Mouse (Mus musculus): Measurements from ENCODE around the gene Nars2. TPM values are rescaled to one million over a fixed set of nuclear protein-coding genes. Genes with fewer than 3 reads are reported as not detected.

Nars2 gene
- polyA plus RNA-seq, 1 experiment from 2014 or later: 19.2 TPM

DNA sequence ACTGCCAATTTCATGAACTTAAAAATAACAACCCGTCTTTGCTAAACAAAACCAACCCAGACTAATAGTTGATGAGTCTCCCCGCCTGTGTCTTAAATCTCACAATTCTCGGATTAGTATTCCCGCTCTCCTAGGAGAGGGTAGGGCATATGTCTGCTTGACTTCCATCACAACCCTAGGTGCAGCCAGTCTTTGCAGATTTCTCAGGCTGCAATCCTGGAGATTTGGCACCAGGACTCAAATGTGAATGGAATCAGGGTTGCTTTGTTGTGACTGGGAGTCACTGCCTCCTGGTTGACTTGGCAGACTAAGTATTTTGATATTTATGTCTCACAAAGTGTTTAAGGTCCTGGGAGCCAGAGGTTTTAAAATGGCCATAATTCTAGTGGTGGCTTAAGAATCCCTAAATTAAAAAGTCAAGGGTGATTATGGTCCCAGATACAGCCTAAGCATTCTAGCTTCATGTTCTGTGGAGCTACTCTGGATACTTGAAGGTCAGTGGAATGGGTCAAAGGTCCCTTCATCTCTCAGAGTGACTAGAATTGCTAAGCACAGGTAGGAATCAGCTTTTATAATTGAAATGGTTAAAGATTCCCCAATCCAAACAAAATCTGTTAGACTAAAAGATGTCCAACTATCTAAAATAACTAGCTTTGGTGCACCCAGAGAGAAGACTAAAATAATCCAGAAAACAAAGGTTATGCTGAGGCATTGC, 128.5 kb downstream of the Nars2 start:
- Histone ChIP-seq H3K4me1 (peaks cover 18% of the 10 kb centered on the region; the same call in 1 of the 2 replicates), H3K27ac (no peak overlapping the region; the same call in 1 of the 2 replicates), H3K9me3 (no peaks in the 10 kb centered on the region), H3K36me3 (no peaks in the 10 kb centered on the region), H3K4me3 (no peak overlapping the region), H3K4me2 (no peak overlapping the region), H3K9ac (no peak overlapping the region), H3K27me3 (no peaks in the 10 kb centered on the region)
- ATAC-seq (ENCODE audit: insufficient number of reproducible peaks, low FRiP score, low TSS enrichment, low read depth): no peak
- WGBS: 58% methylated on average over 4 of the region's 4 CpGs

GRCm38 (mm10) chr7:97080621-97081241, 129.4 kb downstream of the Nars2 start:
- peak overlapping the region; percentile 89 for H3K27ac ChIP-seq
- ATAC-seq (ENCODE audit: insufficient number of reproducible peaks, low FRiP score, low TSS enrichment, low read depth): peak; percentile 11; the same call in 1 of the 2 replicates
- 15% methylated on average over 4 of the region's 4 CpGs for WGBS

GRCm38 (mm10) chr7:97081242-97081958, 130.1 kb downstream of the Nars2 start, which contains the start of gene Gab2:
Gab2 (plus strand) TSS chr7:97081586.
- Histone ChIP-seq H3K9ac (peak within 1 kb of the TSS; percentile 73), H3K36me3 (no peaks in the 10 kb centered on the region), H3K27me3 (no peaks in the 10 kb centered on the region), H3K4me1 (peaks cover 18% of the 10 kb centered on the region; the same call in 1 of the 2 replicates), H3K4me3 (peak within 1 kb of the TSS; percentile 86), H3K27ac (peak within 1 kb of the TSS; percentile 89), H3K9me3 (no peaks in the 10 kb centered on the region), H3K4me2 (peak within 1 kb of the TSS; percentile 93)
- under 1% methylated on average over 47 of the region's 83 CpGs for WGBS
- ATAC-seq (ENCODE audit: insufficient number of reproducible peaks, low FRiP score, low TSS enrichment, low read depth): peak; percentile 82

More at GRCm38 (mm10) chr7:97080621-97081241, 129.4 kb downstream of the Nars2 start:
- Histone ChIP-seq H3K4me2 (peak overlapping the region; percentile 93), H3K4me3 (peak overlapping the region; percentile 86), H3K36me3 (no peaks in the 10 kb centered on the region), H3K4me1 (peaks cover 18% of the 10 kb centered on the region; the same call in 1 of the 2 replicates), H3K9me3 (no peaks in the 10 kb centered on the region), H3K27me3 (no peaks in the 10 kb centered on the region), H3K9ac (no peak overlapping the region; the same call in 1 of the 2 replicates)

DNA sequence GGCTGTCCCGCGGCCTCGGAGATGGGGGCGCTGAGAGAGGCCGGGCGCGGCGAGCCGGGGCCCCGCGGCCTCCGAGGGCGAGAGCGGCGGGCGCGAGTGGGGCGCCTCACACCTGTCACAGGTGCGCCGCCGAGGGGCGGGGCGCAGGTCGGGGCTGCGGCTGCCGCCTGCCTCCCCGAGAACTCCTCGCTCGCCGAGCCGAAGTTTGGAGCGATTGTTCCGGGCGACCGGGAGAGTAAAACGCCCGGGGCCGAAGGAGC, 130.6 kb downstream of the Nars2 start:
- Histone ChIP-seq H3K4me2 (peak overlapping the region; percentile 93), H3K4me1 (peaks cover 18% of the 10 kb centered on the region; the same call in 1 of the 2 replicates), H3K9me3 (no peaks in the 10 kb centered on the region), H3K27ac (peak overlapping the region; percentile 89), H3K9ac (peak overlapping the region; percentile 73), H3K4me3 (peak overlapping the region; percentile 86), H3K27me3 (no peaks in the 10 kb centered on the region), H3K36me3 (no peaks in the 10 kb centered on the region)
- ATAC-seq (ENCODE audit: insufficient number of reproducible peaks, low FRiP score, low TSS enrichment, low read depth): no peak
- WGBS: under 1% methylated on average over 33 of the region's 38 CpGs

GRCm38 (mm10) chr7:97082219-97083101, 131.2 kb downstream of the Nars2 start:
- WGBS: under 1% methylated on average over 38 of the region's 40 CpGs
- Histone ChIP-seq H3K9ac (peak overlapping the region; percentile 73), H3K4me1 (peaks cover 18% of the 10 kb centered on the region; the same call in 1 of the 2 replicates), H3K36me3 (no peaks in the 10 kb centered on the region), H3K27me3 (no peaks in the 10 kb centered on the region), H3K4me3 (peak overlapping the region; percentile 86), H3K27ac (peak overlapping the region; percentile 89), H3K4me2 (peak overlapping the region; percentile 93), H3K9me3 (no peaks in the 10 kb centered on the region)
- 0 out of 2 replicates have a peak, but pooled peaks have one; percentile 25 for ATAC-seq (ENCODE audit: insufficient number of reproducible peaks, low FRiP score, low TSS enrichment, low read depth)

GRCm38 (mm10) chr7:97083579-97083978, 132.3 kb downstream of the Nars2 start:
- peaks cover 18% of the 10 kb centered on the region; the same call in 1 of the 2 replicates for H3K4me1 ChIP-seq
- 82% methylated on average over 9 of the region's 9 CpGs for WGBS
- no peak overlapping the region for H3K9ac ChIP-seq
- no peak overlapping the region for H3K4me3 ChIP-seq
- no peak overlapping the region for H3K4me2 ChIP-seq
- H3K27ac ChIP-seq: no peak overlapping the region
- H3K9me3 ChIP-seq: no peaks in the 10 kb centered on the region
- H3K27me3 ChIP-seq: no peaks in the 10 kb centered on the region
- no peak for ATAC-seq (ENCODE audit: insufficient number of reproducible peaks, low FRiP score, low TSS enrichment, low read depth)
- H3K36me3 ChIP-seq: no peaks in the 10 kb centered on the region

DNA sequence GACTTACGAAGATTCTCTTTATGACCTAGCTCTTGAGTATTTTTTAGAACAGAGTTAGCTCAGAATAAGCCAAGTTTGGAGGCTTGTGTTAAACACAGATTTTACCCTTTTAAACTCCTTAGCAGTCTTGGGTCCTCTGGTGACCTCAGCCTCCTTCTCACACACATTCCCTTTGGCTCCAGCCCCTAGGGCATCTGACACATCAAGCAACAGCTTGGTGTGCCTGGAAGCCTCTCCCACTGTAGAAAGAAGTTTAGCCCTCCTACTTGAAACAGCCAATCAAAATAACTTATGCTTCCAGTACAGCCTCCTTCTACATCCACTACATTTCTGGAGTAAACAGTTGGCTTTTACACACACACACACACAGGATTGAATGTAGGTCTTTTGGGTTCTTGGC, 132.9 kb downstream of the Nars2 start:
- no peak overlapping the region for H3K4me2 ChIP-seq
- H3K36me3 ChIP-seq: no peaks in the 10 kb centered on the region
- ATAC-seq (ENCODE audit: insufficient number of reproducible peaks, low FRiP score, low TSS enrichment, low read depth): no peak
- H3K4me1 ChIP-seq: peaks cover 17% of the 10 kb centered on the region; the same call in 1 of the 2 replicates
- no peak overlapping the region for H3K9ac ChIP-seq
- no peak overlapping the region for H3K27ac ChIP-seq
- H3K4me3 ChIP-seq: no peak overlapping the region
- H3K9me3 ChIP-seq: no peaks in the 10 kb centered on the region
- no peaks in the 10 kb centered on the region for H3K27me3 ChIP-seq
- 86% methylated on average over 1 of the region's 1 CpGs for WGBS

GRCm38 (mm10) chr7:97085291-97085690, 134.0 kb downstream of the Nars2 start:
- Histone ChIP-seq H3K9me3 (no peaks in the 10 kb centered on the region), H3K27ac (no peak overlapping the region), H3K27me3 (no peaks in the 10 kb centered on the region), H3K36me3 (no peaks in the 10 kb centered on the region), H3K4me1 (peaks cover 15% of the 10 kb centered on the region; the same call in 1 of the 2 replicates), H3K4me3 (no peak overlapping the region), H3K4me2 (no peak overlapping the region), H3K9ac (no peak overlapping the region)
- ATAC-seq (ENCODE audit: insufficient number of reproducible peaks, low FRiP score, low TSS enrichment, low read depth): no peak
- 7% methylated on average over 4 of the region's 4 CpGs for WGBS

GRCm38 (mm10) chr7:97094241-97094640, 142.9 kb downstream of the Nars2 start:
- Histone ChIP-seq H3K9me3 (no peaks in the 10 kb centered on the region), H3K27ac (no peak overlapping the region), H3K4me1 (no peaks in the 10 kb centered on the region), H3K4me2 (no peak overlapping the region), H3K4me3 (no peak overlapping the region), H3K36me3 (no peaks in the 10 kb centered on the region), H3K9ac (no peak overlapping the region), H3K27me3 (no peaks in the 10 kb centered on the region)
- WGBS: 71% methylated on average over 3 of the region's 3 CpGs
- no peak for ATAC-seq (ENCODE audit: insufficient number of reproducible peaks, low FRiP score, low TSS enrichment, low read depth)

- Histone ChIP-seq H3K4me1 (no peaks in the 10 kb centered on the region), H3K36me3 (no peaks in the 10 kb centered on the region), H3K27me3 (no peaks in the 10 kb centered on the region), H3K9me3 (no peaks in the 10 kb centered on the region), H3K4me3 (no peak overlapping the region), H3K27ac (no peak overlapping the region), H3K4me2 (no peak overlapping the region), H3K9ac (no peak overlapping the region)
- ATAC-seq (ENCODE audit: insufficient number of reproducible peaks, low FRiP score, low TSS enrichment, low read depth): no peak
- 85% methylated on average over 3 of the region's 3 CpGs for WGBS
Observed at GRCm38 (mm10) chr7:97108119-97108518, 156.8 kb downstream of the Nars2 start.

All from limb, embryonic 15.5 days (tissue).